Mouse (Mus musculus): ENCODE data around the gene Fbxl8. TPM values are rescaled to one million over a fixed set of nuclear protein-coding genes. Genes with fewer than 3 reads are reported as not detected.

Fbxl8 gene
- polyA plus RNA-seq, 1 experiment: 10.5 TPM

DNA sequence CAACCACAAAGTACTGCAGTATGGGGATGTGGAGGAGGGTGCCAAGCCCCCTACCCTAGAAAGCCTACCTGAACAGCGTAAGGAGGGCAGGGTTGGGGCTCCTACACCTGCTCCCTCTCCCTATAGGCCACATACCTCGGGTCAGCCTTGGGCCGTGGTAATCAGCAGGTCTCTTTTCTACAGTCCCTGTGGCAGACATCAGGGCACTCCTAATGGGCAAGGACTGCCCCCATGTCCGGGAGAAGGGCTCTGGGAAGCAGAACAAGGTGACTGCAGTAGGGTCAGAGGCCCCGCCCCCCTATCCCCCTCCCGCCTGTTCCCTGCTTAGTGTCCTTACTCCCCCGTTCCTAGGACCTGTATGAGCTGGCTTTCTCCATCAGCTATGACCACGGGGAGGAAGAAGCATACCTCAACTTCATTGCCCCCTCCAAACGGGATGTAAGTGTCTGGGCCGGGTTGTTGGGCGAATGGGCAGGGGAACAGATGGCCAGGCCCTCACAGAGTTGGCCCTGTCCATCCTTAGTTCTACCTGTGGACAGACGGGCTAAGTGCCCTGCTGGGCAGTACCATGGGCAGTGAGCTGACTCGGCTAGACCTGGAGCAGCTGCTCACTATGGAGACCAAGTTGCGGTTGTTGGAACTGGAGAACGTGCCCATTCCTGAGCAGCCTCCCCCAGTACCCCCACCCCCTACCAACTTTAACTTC, 44.8 kb downstream of the Fbxl8 start:
- Histone ChIP-seq H3K36me3 (ENCODE audit: control insufficient read depth, insufficient read depth) (peaks cover 26% of the 10 kb centered on the region), H3K4me3 (no peak overlapping the region), H3K4me2 (ENCODE audit: low read depth) (no peak overlapping the region), H3ac (ENCODE audit: control insufficient read depth, insufficient read length) (no peak overlapping the region), H3K79me2 (ENCODE audit: control insufficient read depth, insufficient read depth) (no peaks in the 10 kb centered on the region), H3K27me3 (ENCODE audit: control insufficient read depth, insufficient read depth, insufficient read length) (no peaks in the 10 kb centered on the region)
- no peak for TF ChIP-seq SRF (IDR thresholded peaks at IDR 0.05; ENCODE audit: control insufficient read depth, insufficient read length, low read depth)
- no peak for TF ChIP-seq MYOG (IDR thresholded peaks at IDR 0.05; ENCODE audit: control insufficient read depth in 1 of 3, insufficient read depth in 1 of 3, insufficient read length in 2 of 3, low read depth in 2 of 3)
- no peak for TF ChIP-seq CEBPB (IDR thresholded peaks at IDR 0.05; ENCODE audit: insufficient read depth, poor library complexity, severe bottlenecking)
- no peak for TF ChIP-seq MYOD1 (IDR thresholded peaks at IDR 0.05; ENCODE audit: control insufficient read depth in 1 of 3, insufficient read length in 2 of 3, low read depth in 2 of 3)
- TF ChIP-seq POLR2A (IDR thresholded peaks at IDR 0.05; ENCODE audit: insufficient read length, low read depth): no peak
- TF ChIP-seq TCF3 (IDR thresholded peaks at IDR 0.05; ENCODE audit: insufficient read length, low read depth): no peak
- no peak for TF ChIP-seq MAX (IDR thresholded peaks at IDR 0.05; ENCODE audit: low read depth)
- TF ChIP-seq TCF12 (IDR thresholded peaks at IDR 0.05; ENCODE audit: insufficient read depth, poor library complexity, severe bottlenecking): no peak
- TF ChIP-seq E2F4 (IDR thresholded peaks at IDR 0.05; ENCODE audit: insufficient read depth): no peak
- no peak for TF ChIP-seq REST (IDR thresholded peaks at IDR 0.05; ENCODE audit: insufficient read depth, insufficient read length)
- no peak for TF ChIP-seq USF1 (IDR thresholded peaks at IDR 0.05; ENCODE audit: low read depth)
- no peak for TF ChIP-seq POLR2AphosphoS2 (IDR thresholded peaks at IDR 0.05; ENCODE audit: insufficient read length, low read depth)

DNA sequence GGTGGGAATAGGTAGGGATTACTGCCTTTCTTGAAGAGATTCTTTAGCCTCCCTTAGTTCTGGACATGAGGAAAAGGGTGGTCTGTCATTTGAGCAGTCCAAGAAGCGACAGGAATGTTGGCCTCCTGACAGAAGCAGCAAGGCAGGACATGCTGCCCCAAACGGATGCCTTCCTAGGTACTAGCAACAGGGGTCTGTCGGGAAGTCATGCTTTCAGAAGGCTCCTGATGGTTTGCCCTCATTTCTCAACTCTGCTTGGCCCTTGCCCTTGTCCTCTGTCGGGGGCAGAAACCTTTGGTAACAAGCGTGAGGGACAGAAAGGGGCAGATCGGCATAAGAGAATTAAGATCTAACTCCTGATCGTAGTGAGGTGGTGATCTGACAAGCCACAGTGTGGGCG, 45.7 kb downstream of the Fbxl8 start:
- Histone ChIP-seq H3K4me3 (no peak overlapping the region), H3K4me2 (ENCODE audit: low read depth) (no peak overlapping the region), H3K36me3 (ENCODE audit: control insufficient read depth, insufficient read depth) (peaks cover 33% of the 10 kb centered on the region), H3K79me2 (ENCODE audit: control insufficient read depth, insufficient read depth) (no peaks in the 10 kb centered on the region), H3K27me3 (ENCODE audit: control insufficient read depth, insufficient read depth, insufficient read length) (no peaks in the 10 kb centered on the region), H3ac (ENCODE audit: control insufficient read depth, insufficient read length) (no peak overlapping the region)
- no peak for TF ChIP-seq TCF3 (IDR thresholded peaks at IDR 0.05; ENCODE audit: insufficient read length, low read depth)
- TF ChIP-seq TCF12 (IDR thresholded peaks at IDR 0.05; ENCODE audit: insufficient read depth, poor library complexity, severe bottlenecking): no peak
- TF ChIP-seq MAX (IDR thresholded peaks at IDR 0.05; ENCODE audit: low read depth): no peak
- no peak for TF ChIP-seq E2F4 (IDR thresholded peaks at IDR 0.05; ENCODE audit: insufficient read depth)
- no peak for TF ChIP-seq MYOG (IDR thresholded peaks at IDR 0.05; ENCODE audit: control insufficient read depth in 1 of 3, insufficient read depth in 1 of 3, insufficient read length in 2 of 3, low read depth in 2 of 3)
- TF ChIP-seq POLR2A (IDR thresholded peaks at IDR 0.05; ENCODE audit: insufficient read length, low read depth): no peak
- TF ChIP-seq REST (IDR thresholded peaks at IDR 0.05; ENCODE audit: insufficient read depth, insufficient read length): no peak
- TF ChIP-seq USF1 (IDR thresholded peaks at IDR 0.05; ENCODE audit: low read depth): no peak
- TF ChIP-seq CEBPB (IDR thresholded peaks at IDR 0.05; ENCODE audit: insufficient read depth, poor library complexity, severe bottlenecking): no peak
- TF ChIP-seq SRF (IDR thresholded peaks at IDR 0.05; ENCODE audit: control insufficient read depth, insufficient read length, low read depth): no peak
- no peak for TF ChIP-seq POLR2AphosphoS2 (IDR thresholded peaks at IDR 0.05; ENCODE audit: insufficient read length, low read depth)
- no peak for TF ChIP-seq MYOD1 (IDR thresholded peaks at IDR 0.05; ENCODE audit: control insufficient read depth in 1 of 3, insufficient read length in 2 of 3, low read depth in 2 of 3)

DNA sequence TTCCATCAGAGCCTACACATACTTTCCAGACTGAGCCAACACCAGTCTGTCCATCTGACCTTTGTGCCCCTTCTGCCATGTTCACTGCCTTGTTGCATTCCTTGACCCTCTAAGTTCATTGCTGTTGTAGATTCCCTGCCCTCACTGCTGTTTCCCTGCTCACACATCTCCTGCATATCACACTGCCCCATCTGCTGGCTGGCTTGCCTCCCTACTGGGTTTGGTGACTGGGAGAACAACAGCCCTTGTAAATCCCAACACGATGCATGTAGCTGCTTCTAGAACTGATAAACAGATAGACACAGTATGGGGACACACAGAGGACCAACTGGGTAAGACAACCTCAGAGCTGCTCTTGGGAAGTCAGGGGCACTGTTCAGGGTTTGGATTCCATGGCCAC, 47.3 kb downstream of the Fbxl8 start:
- Histone ChIP-seq H3K27me3 (ENCODE audit: control insufficient read depth, insufficient read depth, insufficient read length) (no peaks in the 10 kb centered on the region), H3K36me3 (ENCODE audit: control insufficient read depth, insufficient read depth) (peaks cover 49% of the 10 kb centered on the region), H3ac (ENCODE audit: control insufficient read depth, insufficient read length) (no peak overlapping the region), H3K4me2 (ENCODE audit: low read depth) (no peak overlapping the region), H3K79me2 (ENCODE audit: control insufficient read depth, insufficient read depth) (no peaks in the 10 kb centered on the region), H3K4me3 (no peak overlapping the region)
- no peak for TF ChIP-seq CEBPB (IDR thresholded peaks at IDR 0.05; ENCODE audit: insufficient read depth, poor library complexity, severe bottlenecking)
- TF ChIP-seq TCF3 (IDR thresholded peaks at IDR 0.05; ENCODE audit: insufficient read length, low read depth): no peak
- no peak for TF ChIP-seq E2F4 (IDR thresholded peaks at IDR 0.05; ENCODE audit: insufficient read depth)

DNA sequence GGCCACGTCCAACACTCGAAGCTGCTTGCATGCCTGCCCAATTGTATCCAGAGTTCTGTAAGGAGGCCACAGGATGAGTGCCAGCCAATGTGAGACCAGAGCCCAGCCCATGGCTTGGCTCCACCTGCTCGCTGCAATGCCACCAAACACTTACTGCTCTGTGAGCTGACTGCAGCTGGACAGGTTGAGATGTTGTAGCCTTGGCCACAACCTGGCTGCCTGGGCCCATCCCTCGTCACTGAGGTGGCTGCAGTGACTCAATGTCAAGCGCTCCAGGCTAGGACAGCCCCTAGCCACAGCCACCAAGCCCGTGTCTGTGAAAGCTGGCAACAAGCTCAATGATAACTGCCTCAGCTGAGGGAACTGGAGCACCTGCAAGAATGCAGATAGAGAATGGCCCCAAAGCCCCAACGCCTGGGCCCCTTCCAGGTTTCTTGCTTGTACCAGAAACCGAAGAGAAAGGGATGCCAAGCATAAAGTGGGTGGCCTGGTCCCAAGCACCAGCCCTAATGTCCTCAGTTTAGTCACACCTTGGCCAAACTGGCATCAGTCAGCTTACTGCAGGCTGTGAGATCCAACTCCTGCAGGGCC, 48.5 kb downstream of the Fbxl8 start:
- no peak for TF ChIP-seq REST (IDR thresholded peaks at IDR 0.05; ENCODE audit: insufficient read depth, insufficient read length)
- no peak for TF ChIP-seq SRF (IDR thresholded peaks at IDR 0.05; ENCODE audit: control insufficient read depth, insufficient read length, low read depth)
- TF ChIP-seq MYOG (IDR thresholded peaks at IDR 0.05; ENCODE audit: control insufficient read depth in 1 of 3, insufficient read depth in 1 of 3, insufficient read length in 2 of 3, low read depth in 2 of 3): peak in 1 of 3 experiments; percentile 2
- H3K36me3 ChIP-seq (ENCODE audit: control insufficient read depth, insufficient read depth): peaks cover 56% of the 10 kb centered on the region
- H3ac ChIP-seq (ENCODE audit: control insufficient read depth, insufficient read length): no peak overlapping the region
- no peaks in the 10 kb centered on the region for H3K79me2 ChIP-seq (ENCODE audit: control insufficient read depth, insufficient read depth)
- H3K4me2 ChIP-seq (ENCODE audit: low read depth): no peak overlapping the region
- no peaks in the 10 kb centered on the region for H3K27me3 ChIP-seq (ENCODE audit: control insufficient read depth, insufficient read depth, insufficient read length)
- no peak overlapping the region for H3K4me3 ChIP-seq

Measured in myocyte (in vitro differentiated cells).